Mouse (Mus musculus) MEL (cell line): ENCODE data around the gene Rdh1.

Experiments
- CTCF ChIP-seq, 3 experiments: IDR thresholded peaks in 2 of 3; conservative IDR thresholded peaks in 1 of 3; 2 replicates each; pipeline ENCODE4 v1.5.1; 2011 to 2012; ENCODE audit warnings: low read length in 3 of 3, low read depth in 2 of 3, mild to moderate bottlenecking in 2 of 3, improper control_type of control experiment in 1 of 3, inconsistent platforms in 1 of 3, mixed read lengths in 1 of 3, moderate library complexity in 1 of 3; ENCODE audit not compliant: control insufficient read depth in 1 of 3, insufficient read depth in 1 of 3, poor library complexity in 1 of 3, severe bottlenecking in 1 of 3
- E2F4 ChIP-seq: IDR thresholded peaks from 2 replicates; pipeline ENCODE4 v1.6.1; 2011; ENCODE audit warnings: low read depth, low read length, improper control_type of control experiment, borderline replicate concordance
- EP300 ChIP-seq, 2 experiments: IDR thresholded peaks; 2 replicates each; pipeline ENCODE4 v1.6.1; 2011; ENCODE audit warnings: improper control_type of control experiment in 2 of 2, low read length in 2 of 2, low read depth in 1 of 2, mild to moderate bottlenecking in 1 of 2
- ETS1 ChIP-seq: IDR thresholded peaks from 2 replicates; pipeline ENCODE4 v1.6.1; 2012; ENCODE audit warnings: low read depth, mild to moderate bottlenecking, inconsistent platforms, low read length, improper control_type of control experiment, moderate library complexity
- GATA1 ChIP-seq: IDR thresholded peaks from 2 replicates; pipeline ENCODE4 v1.6.1; 2011; ENCODE audit warnings: low read depth, low read length, improper control_type of control experiment
- MEF2A ChIP-seq: IDR thresholded peaks from 2 replicates; pipeline ENCODE4 v1.6.1; 2014; ENCODE audit warnings: low read depth, mild to moderate bottlenecking, inconsistent platforms, low read length, improper control_type of control experiment; ENCODE audit not compliant: poor library complexity, insufficient replicate concordance, severe bottlenecking; ENCODE audit errors: extremely low read depth
- MYC ChIP-seq: IDR thresholded peaks from 2 replicates; pipeline ENCODE4 v1.6.1; 2011; ENCODE audit warnings: low read depth, mild to moderate bottlenecking, low read length, improper control_type of control experiment, moderate library complexity
- POLR2A ChIP-seq, 2 experiments: IDR thresholded peaks; 2 replicates each; pipeline ENCODE4 v1.6.1; 2011 to 2012; ENCODE audit warnings: low read length in 2 of 2, mild to moderate bottlenecking in 2 of 2, control low read depth in 1 of 2, improper control_type of control experiment in 1 of 2, low read depth in 1 of 2, moderate library complexity in 1 of 2; ENCODE audit not compliant: control insufficient read depth in 1 of 2, insufficient read depth in 1 of 2, poor library complexity in 1 of 2
- POLR2AphosphoS2 ChIP-seq: IDR thresholded peaks from 2 replicates; pipeline ENCODE4 v1.6.1; 2011; ENCODE audit warnings: low read length, improper control_type of control experiment
- RAD21 ChIP-seq: IDR thresholded peaks from 2 replicates; pipeline ENCODE4 v1.6.1; 2011; ENCODE audit warnings: mild to moderate bottlenecking, low read depth, low read length, improper control_type of control experiment
- TAL1 ChIP-seq: IDR thresholded peaks from 2 replicates; pipeline ENCODE4 v1.6.1; 2012; ENCODE audit warnings: mild to moderate bottlenecking, inconsistent platforms, low read length, moderate library complexity, mixed read lengths

DNA sequence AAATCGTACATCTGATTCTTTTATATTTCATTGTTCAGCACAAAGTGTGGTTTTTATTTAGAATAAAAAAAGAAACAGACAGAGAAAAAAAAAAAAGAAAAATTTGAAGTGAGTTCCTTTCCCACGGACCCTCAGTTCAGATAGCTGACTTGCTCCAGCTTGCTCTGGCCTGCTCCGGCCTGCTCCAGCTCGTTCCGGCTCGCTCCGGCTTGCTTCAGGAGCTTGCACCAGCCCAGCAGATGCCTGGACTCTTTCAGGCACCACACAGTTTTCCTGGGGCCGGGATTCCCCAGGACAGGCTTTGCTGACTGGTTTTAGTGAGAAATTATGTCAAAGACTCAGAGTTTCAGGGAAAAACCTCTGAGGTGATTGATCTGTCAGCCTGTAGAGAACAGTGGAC lies 12.3 kb upstream of the Rdh1 start:
- TF ChIP-seq RAD21 (no peak), MEF2A (no peak), E2F4 (no peak), EP300 (IDR thresholded peaks at IDR 0.05; ENCODE audit: low read depth in 1 of 2, low read length in 2 of 2) (no peak), MYC (no peak), CTCF (IDR thresholded peaks at IDR 0.05 in 2 of 3, conservative IDR thresholded peaks at IDR 0.05 in 1 of 3; ENCODE audit: control insufficient read depth in 1 of 3, insufficient read depth in 1 of 3, low read depth in 2 of 3, low read length in 3 of 3, poor library complexity in 1 of 3, severe bottlenecking in 1 of 3) (no peak), ETS1 (no peak), TAL1 (no peak), POLR2A (IDR thresholded peaks at IDR 0.05; ENCODE audit: control insufficient read depth in 1 of 2, insufficient read depth in 1 of 2, low read depth in 1 of 2, low read length in 2 of 2, poor library complexity in 1 of 2) (no peak), GATA1 (no peak), POLR2AphosphoS2 (no peak)
